Mouse (Mus musculus): Measurements from ENCODE around the gene Sox6. TPM values are rescaled to one million over a fixed set of nuclear protein-coding genes. Genes with fewer than 3 reads are reported as not detected.

The Sox6 gene
- total and polyA plus RNA-seq, 3 experiments: 0.09 to 1.3 (median 0.90) TPM

DNA sequence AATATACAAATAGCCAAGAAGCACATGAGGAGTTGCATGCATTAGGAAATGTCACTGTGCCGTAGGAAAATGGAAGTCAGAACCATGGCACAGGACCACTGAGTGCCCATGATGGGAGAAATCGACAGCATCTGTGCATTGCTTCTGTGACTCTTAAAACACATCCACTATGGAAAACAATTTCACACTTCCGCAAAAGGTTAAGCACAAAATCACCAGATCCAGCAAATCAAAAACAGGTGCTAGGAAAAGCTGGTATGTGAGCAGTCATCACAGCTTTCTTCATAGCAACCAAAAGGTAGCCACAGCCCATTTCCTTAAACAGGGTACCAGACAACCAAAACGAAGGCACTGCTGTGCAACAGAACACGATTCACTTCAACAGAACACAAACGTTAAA lies 52.9 kb downstream of the Sox6 start:
- no peaks in the 10 kb centered on the region for H3K4me1 ChIP-seq (ENCODE audit: control insufficient read depth in 1 of 2, insufficient read depth in 2 of 2)
- DNase-seq (ENCODE audit: extremely low read depth): no peak
- no peaks in the 10 kb centered on the region for H3K79me2 ChIP-seq (replicated peaks; ENCODE audit: control insufficient read depth, extremely low read depth, insufficient read depth, poor library complexity, severe bottlenecking)
- H3K27ac ChIP-seq (ENCODE audit: insufficient read depth, low read depth): no peak overlapping the region
- H3K9ac ChIP-seq (ENCODE audit: insufficient read depth, low read depth): no peak overlapping the region
- H3K4me3 ChIP-seq (replicated peaks in 1 of 3; ENCODE audit: low read depth in 2 of 3, low read length in 2 of 3, poor library complexity in 1 of 3): no peak overlapping the region
- no peaks in the 10 kb centered on the region for H3K9me3 ChIP-seq (replicated peaks; ENCODE audit: low read length)
- in situ Hi-C loops (cut with MboI; ENCODE audit: low pct_ligation_motif_present, low pct_unique_long_range_greater_than_20kb, low sequenced_read_pairs) (no loop called here), dilution Hi-C loops (cut with MboI; ENCODE audit: extremely low pct_ligation_motif_present, extremely low pct_unique_long_range_greater_than_20kb, low sequenced_read_pairs) (no loop called here)
- no peaks in the 10 kb centered on the region for H3K27me3 ChIP-seq (replicated peaks)
- H3K36me3 ChIP-seq (replicated peaks in 1 of 2; ENCODE audit: control insufficient read depth in 1 of 2, insufficient read depth in 1 of 2, low read length in 1 of 2): no peaks in the 10 kb centered on the region
- H3K4me2 ChIP-seq (ENCODE audit: insufficient read depth, low read depth, poor library complexity, severe bottlenecking): no peak overlapping the region
- TF ChIP-seq TBP (conservative IDR thresholded peaks at IDR 0.05; ENCODE audit: low read depth, low read length): no peak
- no peak for TF ChIP-seq RCOR1 (conservative IDR thresholded peaks at IDR 0.05; ENCODE audit: low read depth, low read length)
- TF ChIP-seq SIN3A (IDR thresholded peaks at IDR 0.05; ENCODE audit: low read length): no peak
- no peak for TF ChIP-seq NRF1 (IDR thresholded peaks at IDR 0.05; ENCODE audit: low read depth, low read length)
- TF ChIP-seq EP300 (IDR thresholded peaks at IDR 0.05; ENCODE audit: low read length): no peak
- no peak for TF ChIP-seq KAT2A (IDR thresholded peaks at IDR 0.05; ENCODE audit: insufficient replicate concordance, low read length)
- no peak for TF ChIP-seq POLR2AphosphoS2 (IDR thresholded peaks at IDR 0.05; ENCODE audit: low read depth, low read length)

DNA sequence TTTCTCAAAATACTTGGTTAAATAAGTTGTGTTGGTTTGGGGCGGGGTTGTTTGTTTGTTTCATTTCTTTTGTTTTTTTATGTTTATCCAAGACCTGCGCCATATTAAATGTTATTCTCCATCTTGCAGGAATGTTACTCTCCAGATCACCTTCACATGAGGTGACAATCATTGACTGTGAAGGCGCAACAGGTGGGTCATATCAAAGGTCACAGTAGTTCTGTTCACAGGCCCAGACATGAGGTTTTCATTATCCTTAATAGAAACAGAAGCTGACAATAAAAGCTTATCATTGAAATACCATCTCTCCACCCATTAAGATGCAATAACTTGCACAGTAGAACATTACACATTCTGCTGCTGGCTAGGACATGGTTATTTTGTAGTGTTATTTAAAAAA lies 54.5 kb downstream of the Sox6 start:
- Histone ChIP-seq H3K27ac (ENCODE audit: insufficient read depth, low read depth) (no peak overlapping the region), H3K4me1 (ENCODE audit: control insufficient read depth in 1 of 2, insufficient read depth in 2 of 2) (no peaks in the 10 kb centered on the region), H3K36me3 (replicated peaks in 1 of 2; ENCODE audit: control insufficient read depth in 1 of 2, insufficient read depth in 1 of 2, low read length in 1 of 2) (no peaks in the 10 kb centered on the region), H3K9me3 (replicated peaks; ENCODE audit: low read length) (no peaks in the 10 kb centered on the region), H3K27me3 (replicated peaks) (no peaks in the 10 kb centered on the region), H3K9ac (ENCODE audit: insufficient read depth, low read depth) (no peak overlapping the region), H3K4me3 (replicated peaks in 1 of 3; ENCODE audit: low read depth in 2 of 3, low read length in 2 of 3, poor library complexity in 1 of 3) (no peak overlapping the region), H3K4me2 (ENCODE audit: insufficient read depth, low read depth, poor library complexity, severe bottlenecking) (no peak overlapping the region), H3K79me2 (replicated peaks; ENCODE audit: control insufficient read depth, extremely low read depth, insufficient read depth, poor library complexity, severe bottlenecking) (no peaks in the 10 kb centered on the region)
- no peak for DNase-seq (ENCODE audit: extremely low read depth)
- dilution Hi-C loops (cut with MboI; ENCODE audit: extremely low pct_ligation_motif_present, extremely low pct_unique_long_range_greater_than_20kb, low sequenced_read_pairs): no loop called here
- TF ChIP-seq ZC3H11A (IDR thresholded peaks at IDR 0.05; ENCODE audit: low read depth, low read length) (no peak), MAFK (IDR thresholded peaks at IDR 0.05; ENCODE audit: insufficient replicate concordance, low read length) (no peak), UBTF (IDR thresholded peaks at IDR 0.05; ENCODE audit: low read depth, low read length) (no peak), CTCF (conservative IDR thresholded peaks at IDR 0.05 in 1 of 2, IDR thresholded peaks at IDR 0.05 in 1 of 2; ENCODE audit: low read depth in 2 of 2, low read length in 2 of 2) (no peak), POLR2A (IDR thresholded peaks at IDR 0.05; ENCODE audit: low read depth, low read length) (no peak), TBP (conservative IDR thresholded peaks at IDR 0.05; ENCODE audit: low read depth, low read length) (no peak), MAX (IDR thresholded peaks at IDR 0.05; ENCODE audit: low read length) (no peak), PAX5 (IDR thresholded peaks at IDR 0.05; ENCODE audit: low read length) (no peak), SMC3 (IDR thresholded peaks at IDR 0.05; ENCODE audit: low read depth, low read length) (no peak), IRF4 (IDR thresholded peaks at IDR 0.05; ENCODE audit: low read depth, low read length) (no peak), NELFE (IDR thresholded peaks at IDR 0.05; ENCODE audit: low read depth, low read length) (no peak), E2F4 (IDR thresholded peaks at IDR 0.05; ENCODE audit: insufficient replicate concordance, low read depth, low read length) (no peak), USF2 (conservative IDR thresholded peaks at IDR 0.05; ENCODE audit: low read depth, low read length) (no peak), ZKSCAN1 (IDR thresholded peaks at IDR 0.05; ENCODE audit: borderline replicate concordance, low read depth, low read length) (no peak)
- in situ Hi-C loops (cut with MboI; ENCODE audit: low pct_ligation_motif_present, low pct_unique_long_range_greater_than_20kb, low sequenced_read_pairs): no loop called here
